Mouse (Mus musculus) kidney, adult 18-20 months (tissue): ENCODE results near the gene Zswim7.
A peak's percentile ranks its signal among the peaks of the same experiment; 100 is the strongest.
"Not testable (repeated sequence)": the region's sequence is repeated elsewhere in the genome, so short reads cannot be mapped to it uniquely, and the experiment has no call there.

Source experiments
- DNase-seq: peaks from one replicate; pipeline ENCODE4 v3.0.0; 2021

Zswim7 gene

DNA sequence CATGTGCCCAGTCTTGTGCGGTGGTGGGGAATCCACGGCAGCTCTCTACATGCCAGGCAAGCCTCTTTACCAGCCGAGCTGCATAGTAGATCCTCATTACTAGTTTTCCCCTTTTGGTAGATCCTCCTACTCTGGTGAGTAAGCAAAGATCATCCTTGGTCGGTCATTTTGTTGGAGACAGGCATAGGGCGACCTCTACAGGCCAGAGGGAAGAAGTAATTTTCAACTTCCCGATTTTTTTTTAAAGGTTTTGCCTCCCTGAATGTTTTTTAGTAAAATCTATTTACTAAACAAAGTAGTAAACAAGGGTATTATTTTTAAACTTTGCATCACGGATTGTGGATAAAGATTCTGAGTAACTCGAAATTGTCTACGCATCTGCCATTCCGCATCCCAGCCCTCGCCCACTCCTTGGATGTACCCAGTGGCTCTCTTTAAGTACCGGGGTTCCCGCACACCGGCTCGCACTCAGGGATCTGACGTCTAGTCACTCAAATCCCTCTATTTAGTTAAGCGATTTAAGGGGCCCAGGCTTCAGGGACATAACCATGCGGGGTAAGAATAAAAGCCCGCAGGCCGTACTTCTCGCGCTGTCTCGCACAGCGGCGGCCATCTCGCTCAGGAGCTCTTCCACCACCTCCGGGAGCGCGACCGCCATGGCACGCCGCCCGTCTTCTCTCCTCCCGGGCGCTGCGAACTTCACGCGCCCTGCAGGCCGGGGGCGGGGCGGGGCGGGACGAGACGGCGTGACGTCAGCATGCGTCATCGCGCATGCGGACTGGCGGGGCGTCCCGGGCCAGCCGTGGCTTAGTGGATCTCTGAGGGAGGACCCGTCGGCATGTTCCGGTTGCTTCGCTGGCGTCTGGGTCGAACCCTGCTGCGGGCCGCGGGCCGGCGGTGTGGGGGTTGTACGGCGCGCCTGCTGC lies at the start of gene Zswim7, which contains the start of gene Ttc19:
Gene Zswim7, minus strand, starts transcription at position 701 of the 926 bp plus-strand sequence.
Gene Ttc19, plus strand, starts transcription at position 799 of the 926 bp plus-strand sequence.
- peak; percentile 95 for DNase-seq

DNA sequence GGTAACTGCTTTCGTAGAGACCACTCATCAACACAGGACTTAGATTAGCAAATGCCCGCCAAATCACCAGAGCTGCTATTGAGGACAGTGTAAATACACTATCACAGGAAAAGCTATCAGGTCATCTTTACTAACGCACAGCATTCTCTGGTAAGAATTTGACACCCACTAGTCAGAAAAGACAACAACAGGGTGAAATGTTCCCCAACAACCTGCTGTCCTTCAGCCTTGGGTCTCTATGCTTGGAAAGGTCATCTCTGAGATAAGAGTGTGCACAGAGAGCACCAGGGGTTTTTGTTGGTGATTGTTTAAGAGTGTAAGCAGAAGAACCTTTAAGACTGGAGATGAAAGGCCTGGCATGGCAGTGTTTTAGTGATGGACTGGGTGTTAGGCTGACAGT lies 42.5 kb upstream of the Zswim7 start:
- DNase-seq, result no peak

DNA sequence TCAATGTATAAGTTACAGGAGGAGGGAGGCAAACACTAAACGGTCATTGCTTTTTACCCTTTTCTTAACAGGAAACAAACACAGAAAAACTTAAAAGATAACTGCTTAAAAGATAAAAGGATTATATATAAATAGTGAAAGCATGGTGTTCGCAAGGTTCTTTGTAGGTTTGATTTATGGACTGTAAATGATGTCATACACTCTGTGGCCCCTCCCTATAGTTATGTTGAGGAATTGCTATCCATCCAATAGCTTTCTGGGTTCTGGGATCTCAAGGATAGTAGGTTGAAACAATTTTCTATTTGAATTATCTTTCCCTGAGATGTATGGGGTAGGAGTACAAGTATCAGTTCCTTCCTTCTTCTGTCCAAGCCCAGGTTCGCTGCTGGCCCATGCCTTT lies 38.9 kb upstream of the Zswim7 start:
- no peak for DNase-seq

DNA sequence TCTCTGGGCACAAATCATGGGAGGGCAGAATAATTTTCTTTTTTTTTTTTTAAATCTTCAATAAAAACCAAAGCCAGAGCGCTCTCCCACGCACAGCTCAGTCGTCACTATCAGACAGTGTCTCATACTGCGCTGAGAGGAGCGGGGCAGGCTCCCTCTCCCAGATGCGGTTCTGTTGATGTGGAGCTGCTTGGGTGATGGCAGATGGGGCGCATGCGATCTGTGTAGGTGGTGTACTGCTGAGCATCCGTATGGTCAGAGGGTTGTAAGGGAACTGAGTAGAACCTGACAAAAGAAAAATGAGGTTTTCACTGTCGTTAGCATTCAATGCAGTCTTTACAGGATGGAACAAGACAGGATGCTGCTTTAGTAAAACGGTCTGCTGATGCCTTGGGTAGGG lies 36.6 kb upstream of the Zswim7 start:
- no peak for DNase-seq

DNA sequence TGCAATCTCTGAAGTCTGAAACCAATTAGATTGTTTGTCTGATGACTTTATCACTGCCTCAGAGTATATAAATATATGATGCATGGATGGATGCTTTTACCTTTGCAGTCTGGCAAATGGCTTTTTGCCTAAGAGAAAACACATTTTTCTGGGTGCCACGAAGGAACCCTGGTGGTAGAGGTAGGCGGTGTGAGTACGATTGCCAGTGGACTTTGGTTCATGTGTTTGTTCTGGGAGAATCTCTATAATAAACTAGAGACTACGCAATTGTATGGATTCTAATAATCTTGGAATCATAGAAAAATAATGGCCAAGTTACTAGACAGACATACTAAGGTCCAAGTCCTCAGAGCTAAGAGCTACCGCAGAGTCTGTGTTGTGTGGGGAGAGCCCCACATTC lies 33.8 kb upstream of the Zswim7 start:
- no peak for DNase-seq

DNA sequence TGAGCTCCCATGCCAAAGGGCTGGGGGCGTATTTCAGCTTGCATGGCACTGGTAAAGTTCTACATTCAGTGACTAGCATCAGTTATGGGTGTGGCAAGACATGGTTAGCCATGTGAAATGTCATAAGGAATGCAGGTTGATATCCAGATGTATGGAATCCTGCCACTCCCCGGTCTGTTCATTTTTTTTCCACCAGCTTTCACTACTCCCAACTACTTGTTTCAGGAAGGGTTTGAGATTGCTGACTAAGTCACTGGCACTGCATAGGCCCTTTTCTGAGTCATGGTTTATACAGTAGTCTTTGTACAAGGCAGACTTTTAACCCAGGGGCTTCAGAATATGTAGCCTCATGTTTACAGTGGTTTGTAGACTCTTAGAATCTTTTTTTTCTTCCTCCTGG lies 28.1 kb upstream of the Zswim7 start:
- DNase-seq, result no peak

DNA sequence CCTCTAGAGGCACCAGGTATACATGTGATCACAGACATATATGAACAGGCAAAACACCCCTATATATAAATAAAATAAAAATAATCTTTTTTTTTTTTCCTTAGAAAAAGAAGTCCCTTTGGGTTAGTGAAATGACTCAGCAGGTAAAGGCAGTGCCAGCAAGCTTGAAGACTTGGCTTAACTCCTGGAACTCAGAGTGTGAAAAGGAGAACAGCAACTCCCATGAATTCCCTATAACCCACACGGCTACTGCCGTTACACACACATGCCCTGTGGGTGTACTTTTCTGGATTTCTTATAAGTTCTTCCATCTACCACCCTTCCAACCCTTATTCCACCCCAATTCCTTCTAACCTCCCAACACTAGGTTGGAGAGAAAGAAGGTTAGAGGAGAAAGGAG lies 24.7 kb upstream of the Zswim7 start:
- DNase-seq, result no peak

DNA sequence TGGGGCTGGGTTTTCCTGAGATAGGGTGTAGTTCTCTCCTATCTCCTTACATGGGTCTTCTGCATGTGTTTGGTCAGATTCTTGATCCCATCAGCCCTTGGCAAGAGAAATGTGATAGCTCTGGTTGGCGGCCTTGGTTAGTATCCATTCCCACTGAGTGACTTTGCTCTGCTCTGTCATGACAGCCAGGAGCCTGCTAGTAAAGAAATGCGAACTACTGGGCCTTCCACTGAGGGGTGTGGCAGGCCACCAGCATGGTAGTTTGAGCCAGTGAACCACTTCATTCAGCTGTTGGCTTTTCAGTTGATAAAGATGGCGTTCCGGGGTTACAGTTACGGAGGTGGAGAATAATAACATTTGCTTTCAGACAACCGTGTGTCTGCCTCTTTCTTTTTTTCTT lies 17.7 kb upstream of the Zswim7 start:
- DNase-seq, result no peak

DNA sequence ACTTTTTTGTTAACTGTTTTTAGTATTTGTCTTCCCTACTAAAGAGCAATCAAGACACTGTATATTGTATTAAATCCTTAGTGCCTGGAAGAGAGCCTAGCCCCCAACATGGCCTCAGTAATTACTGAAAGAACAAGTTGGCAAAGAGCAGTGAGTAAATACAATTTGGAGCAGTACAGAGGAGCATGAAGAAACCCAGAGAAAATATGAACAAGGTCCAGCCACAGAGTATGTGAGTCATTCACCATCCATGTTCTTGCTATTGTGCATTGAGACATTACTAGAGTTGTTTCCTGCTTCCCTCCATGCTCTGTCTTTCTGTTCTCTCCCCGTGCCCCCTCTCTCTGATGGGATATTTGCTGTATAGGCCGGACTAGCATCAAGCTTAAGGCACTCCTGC lies 12.9 kb upstream of the Zswim7 start:
- no peak for DNase-seq

DNA sequence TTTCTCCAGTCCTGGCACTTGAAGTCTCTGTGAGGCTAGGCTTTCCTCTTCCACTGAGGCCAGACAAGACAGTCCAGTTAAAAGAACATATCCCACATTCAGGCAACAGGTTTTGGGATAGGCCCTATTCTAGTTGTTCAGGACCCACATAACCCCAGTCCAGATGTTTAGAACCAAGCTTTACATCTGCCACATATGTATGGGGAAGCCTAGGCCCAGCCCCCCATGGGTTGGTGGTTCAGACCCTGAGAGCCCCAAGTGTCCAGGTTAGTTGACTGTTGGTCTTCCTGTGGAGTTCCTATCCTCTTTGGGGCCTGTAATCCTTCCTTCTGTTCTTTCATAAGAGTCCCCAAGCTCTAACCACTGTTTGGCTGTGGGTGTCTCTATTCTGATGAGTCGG lies 6.5 kb upstream of the Zswim7 start:
- DNase-seq, result no peak

DNA sequence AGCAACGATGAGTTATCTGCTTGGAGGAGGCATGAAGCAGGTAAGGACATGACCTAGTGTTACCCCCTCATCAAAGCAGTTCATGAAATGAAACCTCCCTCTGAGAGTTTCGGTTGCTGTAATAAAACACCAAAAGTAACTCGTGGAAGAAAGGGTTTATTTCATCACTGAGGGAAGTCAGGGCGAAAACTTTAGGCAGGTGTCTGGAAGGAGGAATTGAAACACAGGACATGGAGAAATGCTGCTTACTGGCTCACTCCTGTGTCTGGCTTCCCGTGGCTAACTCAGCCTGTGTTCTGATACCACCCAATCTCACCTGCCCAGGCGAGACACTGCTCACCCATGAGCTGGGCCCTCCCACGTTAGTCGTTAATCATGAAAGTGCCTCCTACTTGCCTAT lies 3.8 kb upstream of the Zswim7 start:
- DNase-seq, result no peak

DNA sequence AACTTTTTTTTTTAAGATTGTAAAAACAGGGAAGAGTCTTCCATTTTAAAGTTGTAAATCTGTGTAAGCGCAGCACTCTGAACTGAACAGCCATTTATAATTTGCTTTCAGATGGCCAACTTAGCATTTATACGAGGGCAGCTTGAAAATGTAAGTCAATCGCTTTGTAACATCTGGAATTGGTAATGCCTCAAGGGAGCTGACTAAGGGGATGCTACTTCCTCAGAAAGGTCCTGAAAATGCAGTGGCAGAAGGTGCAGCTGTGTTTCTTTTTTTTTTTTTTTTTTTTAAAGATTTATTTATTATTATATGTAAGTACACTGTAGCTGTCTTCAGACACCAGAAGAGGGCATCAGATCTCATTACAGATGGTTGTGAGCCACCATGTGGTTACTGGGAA lies 2.8 kb upstream of the Zswim7 start:
- DNase-seq, result not testable (repeated sequence)

DNA sequence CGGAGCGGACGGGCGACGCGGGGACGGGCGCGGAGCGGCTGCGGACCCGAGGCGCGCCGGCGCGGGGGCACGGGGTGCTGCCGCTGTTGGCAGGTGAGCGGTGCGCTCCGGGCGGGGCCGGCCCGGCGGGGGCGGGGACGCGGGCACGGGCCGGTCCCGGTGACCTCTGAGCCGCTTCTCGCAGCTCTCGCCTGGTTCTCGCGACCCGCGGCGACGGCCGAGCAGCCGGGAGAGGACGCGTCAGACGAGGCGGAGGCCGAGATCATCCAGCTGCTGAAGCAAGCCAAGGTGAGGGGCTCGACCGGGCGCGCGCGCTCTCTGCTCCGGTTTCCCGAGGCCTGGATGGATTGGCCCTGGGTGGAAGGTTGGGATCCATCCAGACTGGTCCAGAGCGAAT lies 424 bp upstream of the Zswim7 start:
- DNase-seq, result no peak

DNA sequence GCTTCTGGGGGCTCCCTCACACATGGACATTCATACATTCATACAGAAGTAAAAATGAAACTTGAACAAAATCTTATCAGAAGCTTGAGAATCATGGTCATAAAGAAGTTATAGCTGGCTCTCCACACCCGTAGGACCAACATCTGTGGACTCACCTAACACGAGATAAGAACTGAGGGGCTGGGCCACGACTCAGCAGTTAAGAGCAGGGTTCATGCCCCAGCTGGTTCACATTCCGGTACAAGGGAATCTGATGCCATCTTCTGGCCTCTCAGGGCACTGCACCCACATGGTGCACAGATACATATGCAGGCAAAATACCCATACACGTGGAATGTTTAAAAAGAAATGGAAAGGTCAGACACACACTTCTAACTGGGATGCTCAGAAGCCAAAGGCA lies 3.1 kb downstream of the Zswim7 start:
- DNase-seq, result peak; percentile 84

DNA sequence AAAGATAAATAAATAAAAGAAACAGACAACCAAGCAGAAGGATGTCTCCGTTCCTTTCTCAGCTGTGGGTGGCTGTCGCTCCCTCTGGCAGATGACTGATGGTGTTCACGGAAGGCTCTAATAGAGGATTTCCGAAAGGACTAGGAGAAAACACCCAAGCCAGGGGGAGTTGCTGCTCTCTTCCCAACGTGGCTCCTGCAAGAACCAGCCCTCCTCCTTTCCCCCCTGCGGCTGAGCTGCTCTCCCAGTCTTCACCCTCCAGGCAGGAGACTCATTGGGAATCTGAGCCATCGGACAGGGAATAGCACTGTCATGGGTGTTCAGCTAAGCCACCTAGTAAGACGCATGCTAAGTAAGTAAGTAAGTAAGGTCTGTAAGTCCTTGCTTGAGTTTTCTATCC lies 4.1 kb downstream of the Zswim7 start:
- DNase-seq, result no peak

DNA sequence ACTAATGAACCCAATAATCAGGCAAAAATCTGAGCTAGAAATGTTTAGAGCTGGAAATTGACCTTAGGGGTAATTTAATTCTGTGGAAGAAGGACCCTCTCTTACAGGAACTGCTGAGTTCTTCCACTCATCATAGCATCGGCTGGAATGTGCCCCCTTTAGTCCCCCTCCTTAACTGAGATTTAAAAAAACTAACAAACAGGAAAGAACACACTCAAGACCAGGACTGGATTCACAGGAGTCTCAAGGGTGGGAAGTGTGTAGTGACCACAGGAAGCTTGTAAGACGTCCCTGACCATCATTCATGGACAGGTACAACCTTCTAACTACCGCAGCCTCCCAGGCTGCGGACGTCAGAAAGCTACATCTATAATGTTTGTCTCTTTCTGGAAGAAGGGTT lies 10.3 kb downstream of the Zswim7 start:
- DNase-seq, result no peak

DNA sequence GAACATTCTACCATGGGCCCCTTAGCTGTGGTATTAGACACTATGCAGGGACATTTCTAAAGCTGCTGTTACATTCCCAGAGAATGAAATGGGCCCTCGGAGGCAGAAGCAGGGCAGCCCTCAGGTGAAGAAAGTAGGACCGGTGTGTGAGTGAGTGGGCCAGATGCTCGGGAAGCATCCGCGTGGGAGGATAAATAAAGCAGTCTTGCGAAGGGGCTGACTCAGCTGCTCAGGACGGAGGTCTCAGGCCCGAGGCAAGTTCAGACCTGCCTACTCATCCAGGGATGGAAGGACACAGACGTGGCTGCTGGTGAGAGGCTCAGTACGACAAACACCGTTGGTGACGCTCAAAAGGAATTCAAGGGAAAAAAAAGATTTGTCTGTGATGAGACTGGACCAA lies 12.1 kb downstream of the Zswim7 start:
- DNase-seq, result no peak

DNA sequence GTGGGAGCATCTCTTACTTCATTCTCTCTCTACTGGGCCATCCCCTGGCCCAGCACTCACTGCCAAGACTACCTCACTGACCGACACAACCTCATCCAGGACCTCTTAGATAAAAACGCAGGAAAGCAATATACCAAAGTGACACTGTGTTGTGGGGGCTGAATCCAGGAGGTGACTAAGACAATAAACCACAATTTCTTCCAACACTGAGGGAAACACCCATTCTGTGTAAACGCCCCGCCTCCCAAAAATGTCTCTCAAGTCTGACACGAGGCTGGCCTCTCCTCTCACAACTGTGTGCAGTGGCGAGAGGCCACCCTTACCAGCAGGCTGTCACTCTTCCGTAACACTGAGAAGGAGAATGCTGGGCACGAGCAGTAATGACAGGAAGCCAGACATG lies 12.8 kb downstream of the Zswim7 start:
- no peak for DNase-seq

DNA sequence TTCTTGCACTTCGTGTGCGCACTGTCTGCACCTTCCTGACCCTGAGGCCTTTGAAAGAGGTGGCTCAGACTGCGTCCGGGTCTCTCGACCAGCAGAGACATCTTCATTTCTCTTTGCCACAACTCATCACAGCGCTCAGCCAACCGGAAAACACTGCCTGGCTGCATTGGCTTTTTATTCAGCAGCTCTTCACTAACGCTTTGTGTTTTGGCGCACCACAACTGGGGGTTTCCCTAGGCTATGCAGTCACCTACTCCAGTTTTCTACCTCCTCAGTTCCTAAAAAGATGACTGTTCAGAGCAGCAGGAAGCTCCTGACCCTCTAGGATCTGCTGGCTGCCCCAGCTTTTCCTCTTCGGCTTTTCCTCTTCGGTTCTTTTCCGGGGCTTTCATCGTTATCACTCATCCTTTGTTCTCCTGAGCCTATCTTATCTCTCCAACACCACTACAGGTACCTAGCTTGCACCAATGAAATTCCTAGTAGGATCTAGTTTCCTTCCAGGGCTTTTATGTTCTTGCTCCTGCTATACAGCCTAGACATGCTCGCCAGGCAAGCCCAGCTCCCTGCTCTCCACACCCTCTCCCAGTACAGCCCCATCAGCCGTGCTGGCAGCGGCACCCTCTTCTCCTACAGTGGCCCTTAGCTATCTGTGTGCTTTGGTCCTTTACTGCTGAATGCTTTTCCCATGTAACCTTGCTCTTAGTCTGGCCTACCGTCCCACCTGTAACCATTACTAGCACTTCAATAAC lies 14.5 kb downstream of the Zswim7 start:
- no peak for DNase-seq

DNA sequence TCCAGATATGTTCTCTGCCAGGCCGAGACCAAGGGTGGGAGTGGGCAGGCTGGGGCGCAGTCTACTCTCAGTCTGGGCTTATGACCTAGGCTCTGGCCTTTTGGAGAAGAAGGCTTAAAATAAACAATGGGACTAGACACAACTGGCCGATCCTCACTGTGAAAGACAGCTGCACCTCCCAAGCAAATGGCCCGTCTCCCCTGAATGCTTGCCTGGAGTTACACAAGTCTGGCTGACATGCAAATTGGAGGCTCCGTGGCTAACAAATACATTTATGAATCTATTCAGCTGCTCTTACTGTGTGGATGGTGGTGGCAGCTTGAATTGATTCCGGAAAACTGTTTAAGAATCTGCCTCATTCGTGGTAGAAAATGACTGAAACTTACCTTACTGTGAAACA lies 15.5 kb downstream of the Zswim7 start:
- no peak for DNase-seq

DNA sequence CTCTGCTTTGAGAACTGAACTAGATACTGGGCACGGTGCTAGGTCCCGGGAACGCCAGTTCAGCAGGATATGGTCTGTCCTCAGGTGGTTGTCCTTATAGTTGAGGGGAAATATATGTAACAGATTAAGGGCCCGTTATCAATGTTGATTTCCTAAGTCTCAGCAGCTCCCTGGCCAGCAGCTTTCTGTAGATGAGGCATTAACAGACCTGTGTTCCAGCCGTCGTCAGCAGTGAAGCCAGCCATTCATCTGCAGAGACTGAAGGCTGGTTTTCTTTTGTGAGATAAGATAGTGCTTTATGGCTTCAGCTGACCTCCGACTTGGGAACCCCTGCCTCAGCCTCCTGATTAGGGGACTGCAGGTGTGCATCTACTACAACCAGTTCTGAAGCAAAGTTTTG lies 17.2 kb downstream of the Zswim7 start:
- DNase-seq, result no peak

DNA sequence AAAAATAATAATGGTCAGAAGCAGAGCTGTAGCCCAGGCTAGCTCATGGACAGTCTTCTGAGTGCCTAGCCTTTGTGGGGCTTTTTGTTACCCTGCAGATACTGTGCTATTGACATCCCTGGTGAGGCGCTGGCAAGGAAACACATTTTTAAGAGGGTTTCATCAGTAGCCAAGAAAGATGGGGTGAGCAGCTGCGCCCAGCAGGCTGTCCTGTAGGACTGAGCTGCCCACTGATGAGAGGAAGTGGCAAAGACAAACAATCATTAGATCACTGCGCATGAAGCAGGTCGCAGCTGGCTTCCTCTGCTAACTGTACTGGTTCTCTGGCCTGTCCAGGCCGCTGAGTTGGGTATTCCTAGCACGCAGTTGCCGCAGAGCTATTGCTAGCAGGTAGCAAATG lies 17.6 kb downstream of the Zswim7 start:
- no peak for DNase-seq

DNA sequence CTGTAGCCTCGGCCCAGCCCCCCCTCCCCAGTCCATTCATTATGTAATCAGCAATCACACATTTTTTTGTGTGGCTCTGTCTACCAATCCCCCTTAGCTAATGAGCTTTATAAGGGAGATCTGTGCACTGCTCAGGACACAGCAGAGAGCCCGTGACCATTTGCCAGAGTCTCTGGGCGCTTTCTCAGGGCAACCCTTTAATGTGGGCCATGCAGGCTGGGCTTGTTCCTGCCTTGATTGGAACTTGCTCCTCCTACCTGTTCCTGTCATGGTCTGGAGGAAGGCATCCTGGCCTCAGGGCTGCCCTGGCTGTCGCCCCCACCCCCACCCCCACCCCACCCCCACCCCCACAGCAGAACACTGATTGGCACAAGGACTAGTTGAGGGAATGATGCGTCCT lies 22.0 kb downstream of the Zswim7 start:
- DNase-seq, result no peak

DNA sequence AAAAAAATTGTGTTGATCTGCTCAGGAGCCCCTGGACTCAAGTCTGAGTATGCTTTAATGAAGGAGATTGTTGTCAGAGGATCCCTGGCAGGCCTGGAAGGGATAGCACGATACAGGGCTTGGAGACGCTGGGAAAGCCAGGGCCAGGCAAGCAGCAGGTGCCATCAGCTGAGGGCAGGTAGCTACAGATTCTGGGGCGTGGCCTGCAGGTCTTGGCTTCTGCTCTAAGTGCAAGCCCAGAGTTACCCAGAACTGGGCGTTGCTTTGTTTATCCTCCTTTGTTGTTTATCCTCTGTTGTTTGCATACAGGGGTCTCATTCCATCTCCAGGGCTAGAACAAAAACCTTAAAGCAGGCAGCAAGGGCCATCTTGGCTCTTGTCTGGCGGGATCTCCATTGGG lies 27.8 kb downstream of the Zswim7 start:
- DNase-seq, result no peak
